Mouse (Mus musculus) heart, adult 2 months (tissue): ENCODE results near the gene Rap1gap.

Experiments used
- CTCF ChIP-seq: fragments of 200-600 bp; IDR thresholded peaks from 2 replicates; pipeline ENCODE4 v1.8.1; 2022; ENCODE audit warnings: antibody characterized with exemption, mild to moderate bottlenecking, moderate library complexity
- EP300 ChIP-seq: fragments of 200-500 bp; IDR thresholded peaks from 2 replicates; pipeline ENCODE4 v1.6.1; 2011; ENCODE audit warnings: low read depth, low read length, control low read depth; ENCODE audit not compliant: insufficient read depth

GRCm38 (mm10) chr4:137661547-137661946 lies 3.0 kb upstream of the Rap1gap start:
- TF ChIP-seq EP300 (no peak), CTCF (no peak)
